Mouse (Mus musculus): Measurements from ENCODE around the gene Armc2.

DNA sequence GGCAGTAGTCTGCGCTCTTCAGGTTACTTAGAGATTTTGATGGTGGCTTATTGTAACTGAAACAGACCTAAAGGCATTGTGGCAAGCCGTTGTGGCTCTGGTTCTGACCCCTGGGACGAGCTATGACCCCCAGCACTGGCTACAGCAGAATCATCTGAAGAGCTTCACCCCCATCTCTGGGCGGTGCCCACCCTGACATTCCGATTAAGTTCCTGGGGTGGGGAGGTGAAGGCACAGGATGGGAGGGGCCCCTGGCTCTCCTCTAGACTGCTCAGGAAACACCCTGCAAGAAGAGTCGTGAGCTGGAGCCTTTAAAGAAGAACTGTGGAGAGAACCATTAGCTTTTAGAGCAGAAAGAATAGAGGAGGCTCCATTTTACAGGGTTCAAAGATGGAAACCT is 6.2 kb upstream of the Armc2 start:
- TF ChIP-seq CTCF (conservative IDR thresholded peaks at IDR 0.05; ENCODE audit: insufficient read depth, insufficient read length, low read depth, low read length) (no peak), POLR2A (IDR thresholded peaks at IDR 0.05; ENCODE audit: low read depth, low read length) (no peak)
